Mouse (Mus musculus) ES-E14 (cell line): Measurements from ENCODE around the gene Cecr2.

Experiments used
- CHD2 ChIP-seq: IDR thresholded peaks from 2 replicates; pipeline ENCODE4 v1.6.1; 2014; ENCODE audit warnings: mild to moderate bottlenecking, low read depth, low read length, inconsistent platforms
- HCFC1 ChIP-seq: IDR thresholded peaks from 2 replicates; pipeline ENCODE4 v1.6.1; 2012; ENCODE audit warnings: low read length, inconsistent platforms, borderline replicate concordance; ENCODE audit not compliant: insufficient read depth
- MAFK ChIP-seq: IDR thresholded peaks from 2 replicates; pipeline ENCODE4 v1.6.1; 2014; ENCODE audit warnings: mild to moderate bottlenecking, low read depth, low read length, inconsistent platforms; ENCODE audit not compliant: insufficient read depth
- ZC3H11A ChIP-seq: IDR thresholded peaks from 2 replicates; pipeline ENCODE4 v1.6.1; 2012; ENCODE audit warnings: low read depth, mild to moderate bottlenecking, inconsistent platforms, low read length, borderline replicate concordance
- ZNF384 ChIP-seq: IDR thresholded peaks from 2 replicates; pipeline ENCODE4 v1.6.1; 2012; ENCODE audit warnings: low read depth, low read length, inconsistent platforms

DNA sequence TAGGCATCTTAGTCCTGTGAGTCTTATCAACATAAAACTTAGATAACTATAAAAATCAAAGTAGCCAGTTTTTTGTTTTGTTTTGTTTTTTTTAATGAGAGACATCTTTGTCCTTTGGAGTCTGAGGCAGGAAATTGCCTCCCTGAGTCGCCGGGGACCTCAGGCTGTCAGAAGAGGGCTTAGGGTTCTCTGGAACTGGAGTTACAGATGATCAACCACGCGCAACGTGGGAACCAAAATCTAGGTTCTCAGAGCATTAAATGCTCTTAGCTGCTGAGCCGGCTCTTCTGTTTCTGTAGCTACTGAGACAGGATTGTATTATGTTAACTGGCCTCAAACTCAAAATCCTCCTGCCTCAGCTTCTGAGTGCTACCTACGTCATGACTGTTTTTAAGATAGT, 22.4 kb upstream of the Cecr2 start:
- TF ChIP-seq ZC3H11A = no peak
- no peak for TF ChIP-seq MAFK
- no peak for TF ChIP-seq HCFC1
- no peak for TF ChIP-seq ZNF384
- TF ChIP-seq CHD2 = no peak
